Mouse (Mus musculus) kidney, postnatal 0 days (tissue): ENCODE results near the gene Crmp1. TPM values are rescaled to one million over a fixed set of nuclear protein-coding genes. Genes with fewer than 3 reads are reported as not detected.
A peak's percentile ranks its signal among the peaks of the same experiment; 100 is the strongest.

Source experiments
- ATAC-seq: fragments of 200-750 bp; cut with Nextera tagmentation; replicated peaks from 2 replicates; pipeline ENCODE4 v1.8.0; 2017; ENCODE audit warnings: low read depth, moderate number of reproducible peaks, moderate TSS enrichment, moderate library complexity; ENCODE audit not compliant: low FRiP score
- DNase-seq: peaks from one replicate; pipeline ENCODE4 v3.0.0-alpha.2; 2016; ENCODE audit warnings: low spot score
- H3K27ac ChIP-seq: fragments of 300-500 bp; sonication (generic); 2 replicates; pipeline ENCODE4 v1.5.1; 2014; ENCODE audit warnings: mild to moderate bottlenecking
- H3K27me3 ChIP-seq: fragments of 300-500 bp; sonication (generic); 2 replicates; pipeline ENCODE4 v1.6.1; 2014; ENCODE audit warnings: low read length, mixed read lengths; ENCODE audit not compliant: insufficient read depth
- H3K36me3 ChIP-seq: fragments of 300-500 bp; sonication (generic); 2 replicates; pipeline ENCODE4 v1.6.1; 2014; ENCODE audit warnings: low read length, mixed read lengths; ENCODE audit not compliant: insufficient read depth
- H3K4me1 ChIP-seq: fragments of 300-500 bp; sonication (generic); replicated peaks from 2 replicates; pipeline ENCODE4 v1.6.1; 2014; ENCODE audit warnings: antibody characterized with exemption, low read length, mixed read lengths; ENCODE audit not compliant: insufficient read depth
- H3K4me2 ChIP-seq: fragments of 300-500 bp; sonication (generic); 2 replicates; pipeline ENCODE4 v1.6.1; 2014; ENCODE audit warnings: mild to moderate bottlenecking, low read length, moderate library complexity, mixed read lengths
- H3K4me3 ChIP-seq: fragments of 300-500 bp; sonication (generic); replicated peaks from 2 replicates; pipeline ENCODE4 v1.5.1; 2014; ENCODE audit warnings: low read depth, low read length
- H3K9ac ChIP-seq: fragments of 300-500 bp; sonication (generic); 2 replicates; pipeline ENCODE4 v1.6.1; 2014; ENCODE audit warnings: low read depth, low read length
- H3K9me3 ChIP-seq: fragments of 300-500 bp; sonication (generic); replicated peaks from 2 replicates; pipeline ENCODE4 v1.6.1; 2016; ENCODE audit warnings: low read length, inconsistent platforms, mixed read lengths
- CTCF ChIP-seq: IDR thresholded peaks from 2 replicates; pipeline ENCODE4 v1.5.1; 2016; ENCODE audit warnings: antibody characterized with exemption, low read depth, mild to moderate bottlenecking, moderate library complexity
- WGBS: fragments of 180-500 bp; shearing (Covaris S2); extraction: QIAGEN DNeasy Blood & Tissue Kit; methylation state at CpG from one replicate; pipeline ENCODE4 v1.1.7; 2014; 5-methylcytosine and 5-hydroxymethylcytosine counted together
- polyA plus RNA-seq: library from polyadenylated mRNA; unstranded; fragments of >200 nt; fragmentation: Nextera tagmentation; extraction: Ambion mirVana; gene quantifications from 2 replicates; pipeline ENCODE4 v1.2.1, GENCODE M21; 2015

Crmp1 gene
- polyA plus RNA-seq, 1 experiment from 2014 or later: 2.6 TPM

GRCm38 (mm10) chr5:37263816-37264215, 22.1 kb downstream of the Crmp1 start:
- H3K36me3 ChIP-seq: no peaks in the 10 kb centered on the region
- no peak for TF ChIP-seq CTCF
- no peak overlapping the region for H3K4me2 ChIP-seq
- H3K4me3 ChIP-seq: no peak overlapping the region
- H3K9me3 ChIP-seq: no peaks in the 10 kb centered on the region
- H3K27me3 ChIP-seq: no peaks in the 10 kb centered on the region
- H3K27ac ChIP-seq: no peak overlapping the region
- H3K9ac ChIP-seq: no peak overlapping the region
- no peaks in the 10 kb centered on the region for H3K4me1 ChIP-seq
- ATAC-seq: no peak
- no peak for DNase-seq
- 46% methylated on average over 6 of the region's 6 CpGs for WGBS

- Histone ChIP-seq H3K9me3 (no peaks in the 10 kb centered on the region), H3K4me3 (no peak overlapping the region), H3K27ac (no peak overlapping the region), H3K4me1 (no peaks in the 10 kb centered on the region), H3K4me2 (no peak overlapping the region), H3K9ac (no peak overlapping the region), H3K36me3 (no peaks in the 10 kb centered on the region), H3K27me3 (no peaks in the 10 kb centered on the region)
- DNase-seq (no peak), ATAC-seq (no peak)
- 83% methylated on average over 11 of the region's 11 CpGs for WGBS
- TF ChIP-seq CTCF: no peak
These were observed 39.3 kb downstream of the Crmp1 start for GRCm38 (mm10) chr5:37281021-37281420.

GRCm38 (mm10) chr5:37288374-37288773, 46.6 kb downstream of the Crmp1 start:
- Histone ChIP-seq H3K9me3 (no peaks in the 10 kb centered on the region), H3K27me3 (no peaks in the 10 kb centered on the region), H3K4me1 (no peaks in the 10 kb centered on the region), H3K4me2 (no peak overlapping the region), H3K36me3 (no peaks in the 10 kb centered on the region), H3K27ac (no peak overlapping the region), H3K9ac (no peak overlapping the region), H3K4me3 (no peak overlapping the region)
- DNase-seq (peak; percentile 59), ATAC-seq (no peak)
- peak; percentile 77 for TF ChIP-seq CTCF
- WGBS: 76% methylated on average over 3 of the region's 3 CpGs

GRCm38 (mm10) chr5:37289236-37289635, 47.5 kb downstream of the Crmp1 start:
- Histone ChIP-seq H3K4me1 (no peaks in the 10 kb centered on the region), H3K36me3 (no peaks in the 10 kb centered on the region), H3K4me2 (no peak overlapping the region), H3K9me3 (no peaks in the 10 kb centered on the region), H3K27ac (no peak overlapping the region), H3K4me3 (no peak overlapping the region), H3K9ac (no peak overlapping the region), H3K27me3 (no peaks in the 10 kb centered on the region)
- peak; percentile 84 for TF ChIP-seq CTCF
- WGBS: 17% methylated on average over 3 of the region's 3 CpGs
- DNase-seq (peak; percentile 70), ATAC-seq (no peak)

- peak; percentile 61 for TF ChIP-seq CTCF
- ATAC-seq: no peak
- Histone ChIP-seq H3K9ac (no peak overlapping the region), H3K27ac (no peak overlapping the region), H3K9me3 (no peaks in the 10 kb centered on the region), H3K4me1 (no peaks in the 10 kb centered on the region), H3K4me2 (no peak overlapping the region), H3K27me3 (no peaks in the 10 kb centered on the region), H3K4me3 (no peak overlapping the region), H3K36me3 (no peaks in the 10 kb centered on the region)
- 64% methylated on average over 9 of the region's 9 CpGs for WGBS
- no peak for DNase-seq
These were observed 49.2 kb downstream of the Crmp1 start for GRCm38 (mm10) chr5:37290983-37291382.

GRCm38 (mm10) chr5:37296717-37297116, 55.0 kb downstream of the Crmp1 start:
- 60% methylated on average over 10 of the region's 10 CpGs for WGBS
- Histone ChIP-seq H3K27me3 (no peaks in the 10 kb centered on the region), H3K4me2 (no peak overlapping the region), H3K4me1 (no peaks in the 10 kb centered on the region), H3K27ac (no peak overlapping the region), H3K36me3 (peaks cover 16% of the 10 kb centered on the region; the same call in 1 of the 2 replicates), H3K9me3 (no peaks in the 10 kb centered on the region), H3K9ac (no peak overlapping the region), H3K4me3 (no peak overlapping the region)
- TF ChIP-seq CTCF: no peak
- DNase-seq: no peak
- no peak for ATAC-seq

GRCm38 (mm10) chr5:37298370-37298769, 56.6 kb downstream of the Crmp1 start:
- H3K4me1 ChIP-seq: no peaks in the 10 kb centered on the region
- no peaks in the 10 kb centered on the region for H3K9me3 ChIP-seq
- no peaks in the 10 kb centered on the region for H3K27me3 ChIP-seq
- peak; percentile 89 for TF ChIP-seq CTCF
- no peak overlapping the region for H3K4me2 ChIP-seq
- DNase-seq (peak; percentile 66), ATAC-seq (no peak)
- H3K9ac ChIP-seq: no peak overlapping the region
- H3K4me3 ChIP-seq: no peak overlapping the region
- no peak overlapping the region for H3K27ac ChIP-seq
- peaks cover 16% of the 10 kb centered on the region; the same call in 1 of the 2 replicates for H3K36me3 ChIP-seq
- 20% methylated on average over 7 of the region's 7 CpGs for WGBS
